Mouse (Mus musculus) MEL (cell line): Measurements from ENCODE around the gene Lrrc47.

Source experiments
- CTCF ChIP-seq, 3 experiments: IDR thresholded peaks in 2 of 3; conservative IDR thresholded peaks in 1 of 3; 2 replicates each; pipeline ENCODE4 v1.5.1; 2011 to 2012; ENCODE audit warnings: low read length in 3 of 3, low read depth in 2 of 3, mild to moderate bottlenecking in 2 of 3, improper control_type of control experiment in 1 of 3, inconsistent platforms in 1 of 3, mixed read lengths in 1 of 3, moderate library complexity in 1 of 3; ENCODE audit not compliant: control insufficient read depth in 1 of 3, insufficient read depth in 1 of 3, poor library complexity in 1 of 3, severe bottlenecking in 1 of 3
- ETS1 ChIP-seq: IDR thresholded peaks from 2 replicates; pipeline ENCODE4 v1.6.1; 2012; ENCODE audit warnings: low read depth, mild to moderate bottlenecking, inconsistent platforms, low read length, improper control_type of control experiment, moderate library complexity
- MAX ChIP-seq: IDR thresholded peaks from 2 replicates; pipeline ENCODE4 v1.6.1; 2011; ENCODE audit warnings: low read length, improper control_type of control experiment
- POLR2A ChIP-seq, 2 experiments: IDR thresholded peaks; 2 replicates each; pipeline ENCODE4 v1.6.1; 2011 to 2012; ENCODE audit warnings: low read length in 2 of 2, mild to moderate bottlenecking in 2 of 2, control low read depth in 1 of 2, improper control_type of control experiment in 1 of 2, low read depth in 1 of 2, moderate library complexity in 1 of 2; ENCODE audit not compliant: control insufficient read depth in 1 of 2, insufficient read depth in 1 of 2, poor library complexity in 1 of 2

DNA sequence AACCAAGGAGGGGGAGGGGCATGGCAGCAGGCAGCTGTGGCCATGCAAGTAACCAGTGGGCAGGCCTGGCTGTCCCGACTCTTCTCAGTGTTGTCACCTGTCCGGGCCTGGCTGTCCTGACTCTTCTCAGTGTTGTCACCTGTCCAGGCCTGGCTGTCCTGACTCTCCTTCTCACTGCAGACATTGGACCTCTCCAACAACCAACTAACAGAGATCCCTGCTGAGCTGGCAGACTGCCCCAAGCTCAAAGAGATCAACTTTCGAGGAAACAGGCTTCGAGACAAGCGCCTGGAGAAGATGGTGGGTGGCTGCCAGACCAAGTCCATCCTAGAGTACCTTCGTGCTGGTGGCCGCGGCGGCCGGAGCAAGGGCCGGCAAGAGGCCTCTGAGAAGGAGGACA, 3.9 kb downstream of the Lrrc47 start:
- no peak for TF ChIP-seq POLR2A (IDR thresholded peaks at IDR 0.05; ENCODE audit: control insufficient read depth in 1 of 2, insufficient read depth in 1 of 2, low read depth in 1 of 2, low read length in 2 of 2, poor library complexity in 1 of 2)
- TF ChIP-seq MAX: no peak
- no peak for TF ChIP-seq CTCF (IDR thresholded peaks at IDR 0.05 in 2 of 3, conservative IDR thresholded peaks at IDR 0.05 in 1 of 3; ENCODE audit: control insufficient read depth in 1 of 3, insufficient read depth in 1 of 3, low read depth in 2 of 3, low read length in 3 of 3, poor library complexity in 1 of 3, severe bottlenecking in 1 of 3)
- TF ChIP-seq ETS1: no peak
